Mouse (Mus musculus): ENCODE measurements around the gene Hist1h3e. TPM values are rescaled to one million over a fixed set of nuclear protein-coding genes. Genes with fewer than 3 reads are reported as not detected.

The Hist1h3e gene
- polyA plus RNA-seq, 1 experiment, result 1.7 TPM

GRCm38 (mm10) chr13:23518885-23519284 lies 43.3 kb downstream of the Hist1h3e start:
- H3K4me2 ChIP-seq (ENCODE audit: low read depth), result peak overlapping the region; percentile 88
- peak; percentile 63; the same call in 1 of the 2 replicates for TF ChIP-seq CEBPB (IDR thresholded peaks at IDR 0.05; ENCODE audit: insufficient read depth, poor library complexity, severe bottlenecking)
- no peak for TF ChIP-seq E2F4 (IDR thresholded peaks at IDR 0.05; ENCODE audit: insufficient read depth)
- no peaks in the 10 kb centered on the region for H3K79me2 ChIP-seq (ENCODE audit: control insufficient read depth, insufficient read depth)
- H3K36me3 ChIP-seq (ENCODE audit: control insufficient read depth, insufficient read depth), result no peaks in the 10 kb centered on the region
- no peak overlapping the region for H3ac ChIP-seq (ENCODE audit: control insufficient read depth, insufficient read length)
- H3K4me3 ChIP-seq, result peak overlapping the region; percentile 29
- H3K27me3 ChIP-seq (ENCODE audit: control insufficient read depth, insufficient read depth, insufficient read length), result no peaks in the 10 kb centered on the region

GRCm38 (mm10) chr13:23518295-23518603 lies 43.9 kb downstream of the Hist1h3e start:
- peak overlapping the region; percentile 29 for H3K4me3 ChIP-seq
- H3K79me2 ChIP-seq (ENCODE audit: control insufficient read depth, insufficient read depth), result no peaks in the 10 kb centered on the region
- TF ChIP-seq MYOG (IDR thresholded peaks at IDR 0.05; ENCODE audit: control insufficient read depth in 1 of 3, insufficient read depth in 1 of 3, insufficient read length in 2 of 3, low read depth in 2 of 3), result no peak
- no peak for TF ChIP-seq CEBPB (IDR thresholded peaks at IDR 0.05; ENCODE audit: insufficient read depth, poor library complexity, severe bottlenecking)
- no peak for TF ChIP-seq POLR2AphosphoS2 (IDR thresholded peaks at IDR 0.05; ENCODE audit: insufficient read length, low read depth)
- TF ChIP-seq USF1 (IDR thresholded peaks at IDR 0.05; ENCODE audit: low read depth), result no peak
- no peak for TF ChIP-seq E2F4 (IDR thresholded peaks at IDR 0.05; ENCODE audit: insufficient read depth)
- TF ChIP-seq POLR2A (IDR thresholded peaks at IDR 0.05; ENCODE audit: insufficient read length, low read depth), result no peak
- no peak for TF ChIP-seq SRF (IDR thresholded peaks at IDR 0.05; ENCODE audit: control insufficient read depth, insufficient read length, low read depth)
- no peak for TF ChIP-seq MAX (IDR thresholded peaks at IDR 0.05; ENCODE audit: low read depth)
- no peak for TF ChIP-seq REST (IDR thresholded peaks at IDR 0.05; ENCODE audit: insufficient read depth, insufficient read length)
- no peak for TF ChIP-seq MYOD1 (IDR thresholded peaks at IDR 0.05; ENCODE audit: control insufficient read depth in 1 of 3, insufficient read length in 2 of 3, low read depth in 2 of 3)
- TF ChIP-seq TCF3 (IDR thresholded peaks at IDR 0.05; ENCODE audit: insufficient read length, low read depth), result no peak
- TF ChIP-seq TCF12 (IDR thresholded peaks at IDR 0.05; ENCODE audit: insufficient read depth, poor library complexity, severe bottlenecking), result no peak
- H3ac ChIP-seq (ENCODE audit: control insufficient read depth, insufficient read length), result no peak overlapping the region
- H3K36me3 ChIP-seq (ENCODE audit: control insufficient read depth, insufficient read depth), result no peaks in the 10 kb centered on the region
- H3K27me3 ChIP-seq (ENCODE audit: control insufficient read depth, insufficient read depth, insufficient read length), result no peaks in the 10 kb centered on the region
- H3K4me2 ChIP-seq (ENCODE audit: low read depth), result peak overlapping the region; percentile 88

GRCm38 (mm10) chr13:23517603-23518294 lies 44.4 kb downstream of the Hist1h3e start:
- no peaks in the 10 kb centered on the region for H3K36me3 ChIP-seq (ENCODE audit: control insufficient read depth, insufficient read depth)
- TF ChIP-seq CEBPB (IDR thresholded peaks at IDR 0.05; ENCODE audit: insufficient read depth, poor library complexity, severe bottlenecking) (no peak), POLR2AphosphoS2 (IDR thresholded peaks at IDR 0.05; ENCODE audit: insufficient read length, low read depth) (no peak), SRF (IDR thresholded peaks at IDR 0.05; ENCODE audit: control insufficient read depth, insufficient read length, low read depth) (no peak), MYOG (IDR thresholded peaks at IDR 0.05; ENCODE audit: control insufficient read depth in 1 of 3, insufficient read depth in 1 of 3, insufficient read length in 2 of 3, low read depth in 2 of 3) (no peak), REST (IDR thresholded peaks at IDR 0.05; ENCODE audit: insufficient read depth, insufficient read length) (no peak), USF1 (IDR thresholded peaks at IDR 0.05; ENCODE audit: low read depth) (no peak), TCF3 (IDR thresholded peaks at IDR 0.05; ENCODE audit: insufficient read length, low read depth) (no peak), TCF12 (IDR thresholded peaks at IDR 0.05; ENCODE audit: insufficient read depth, poor library complexity, severe bottlenecking) (no peak), E2F4 (IDR thresholded peaks at IDR 0.05; ENCODE audit: insufficient read depth) (no peak), MYOD1 (IDR thresholded peaks at IDR 0.05; ENCODE audit: control insufficient read depth in 1 of 3, insufficient read length in 2 of 3, low read depth in 2 of 3) (no peak), POLR2A (IDR thresholded peaks at IDR 0.05; ENCODE audit: insufficient read length, low read depth) (no peak), MAX (IDR thresholded peaks at IDR 0.05; ENCODE audit: low read depth) (no peak)
- H3K4me3 ChIP-seq, result peak overlapping the region; percentile 29
- no peaks in the 10 kb centered on the region for H3K79me2 ChIP-seq (ENCODE audit: control insufficient read depth, insufficient read depth)
- peak overlapping the region; percentile 88 for H3K4me2 ChIP-seq (ENCODE audit: low read depth)
- H3ac ChIP-seq (ENCODE audit: control insufficient read depth, insufficient read length), result no peak overlapping the region
- H3K27me3 ChIP-seq (ENCODE audit: control insufficient read depth, insufficient read depth, insufficient read length), result no peaks in the 10 kb centered on the region

GRCm38 (mm10) chr13:23516822-23517602 lies 45.2 kb downstream of the Hist1h3e start:
- H3ac ChIP-seq (ENCODE audit: control insufficient read depth, insufficient read length), result no peak overlapping the region
- TF ChIP-seq TCF12 (IDR thresholded peaks at IDR 0.05; ENCODE audit: insufficient read depth, poor library complexity, severe bottlenecking), result no peak
- TF ChIP-seq MYOD1 (IDR thresholded peaks at IDR 0.05; ENCODE audit: control insufficient read depth in 1 of 3, insufficient read length in 2 of 3, low read depth in 2 of 3), result no peak
- no peak for TF ChIP-seq MAX (IDR thresholded peaks at IDR 0.05; ENCODE audit: low read depth)
- no peak for TF ChIP-seq REST (IDR thresholded peaks at IDR 0.05; ENCODE audit: insufficient read depth, insufficient read length)
- no peak for TF ChIP-seq USF1 (IDR thresholded peaks at IDR 0.05; ENCODE audit: low read depth)
- no peak for TF ChIP-seq POLR2AphosphoS2 (IDR thresholded peaks at IDR 0.05; ENCODE audit: insufficient read length, low read depth)
- TF ChIP-seq CEBPB (IDR thresholded peaks at IDR 0.05; ENCODE audit: insufficient read depth, poor library complexity, severe bottlenecking), result no peak
- no peak for TF ChIP-seq SRF (IDR thresholded peaks at IDR 0.05; ENCODE audit: control insufficient read depth, insufficient read length, low read depth)
- peak overlapping the region; percentile 29 for H3K4me3 ChIP-seq
- H3K27me3 ChIP-seq (ENCODE audit: control insufficient read depth, insufficient read depth, insufficient read length), result no peaks in the 10 kb centered on the region
- H3K79me2 ChIP-seq (ENCODE audit: control insufficient read depth, insufficient read depth), result no peaks in the 10 kb centered on the region
- H3K4me2 ChIP-seq (ENCODE audit: low read depth), result peak overlapping the region; percentile 88
- H3K36me3 ChIP-seq (ENCODE audit: control insufficient read depth, insufficient read depth), result no peaks in the 10 kb centered on the region
